Mouse (Mus musculus) liver, postnatal 0 days (tissue): ENCODE measurements around the gene Prkcd.

Experiments used
- CTCF ChIP-seq: sonication (generic); IDR thresholded peaks from 2 replicates; pipeline ENCODE4 v1.5.1; 2016; ENCODE audit warnings: antibody characterized with exemption, low read depth
- EP300 ChIP-seq: IDR thresholded peaks from 2 replicates; pipeline ENCODE4 v1.6.1; 2016; ENCODE audit warnings: antibody characterized with exemption, low read depth, mild to moderate bottlenecking

- TF ChIP-seq CTCF: no peak
- no peak for TF ChIP-seq EP300
Measured at GRCm38 (mm10) chr14:30671095-30671985, 45.3 kb upstream of the Prkcd start.
